Mouse (Mus musculus) ES-Bruce4 (cell line): Measurements from ENCODE around the gene Ap1b1.

ENCODE experiments used
- CTCF ChIP-seq: IDR thresholded peaks from one replicate; pipeline ENCODE4 v1.8.1; 2011; ENCODE audit warnings: low read depth, low read length
- POLR2A ChIP-seq: IDR thresholded peaks from one replicate; pipeline ENCODE4 v1.8.1; 2011; ENCODE audit warnings: low read length; ENCODE audit not compliant: insufficient read depth

DNA sequence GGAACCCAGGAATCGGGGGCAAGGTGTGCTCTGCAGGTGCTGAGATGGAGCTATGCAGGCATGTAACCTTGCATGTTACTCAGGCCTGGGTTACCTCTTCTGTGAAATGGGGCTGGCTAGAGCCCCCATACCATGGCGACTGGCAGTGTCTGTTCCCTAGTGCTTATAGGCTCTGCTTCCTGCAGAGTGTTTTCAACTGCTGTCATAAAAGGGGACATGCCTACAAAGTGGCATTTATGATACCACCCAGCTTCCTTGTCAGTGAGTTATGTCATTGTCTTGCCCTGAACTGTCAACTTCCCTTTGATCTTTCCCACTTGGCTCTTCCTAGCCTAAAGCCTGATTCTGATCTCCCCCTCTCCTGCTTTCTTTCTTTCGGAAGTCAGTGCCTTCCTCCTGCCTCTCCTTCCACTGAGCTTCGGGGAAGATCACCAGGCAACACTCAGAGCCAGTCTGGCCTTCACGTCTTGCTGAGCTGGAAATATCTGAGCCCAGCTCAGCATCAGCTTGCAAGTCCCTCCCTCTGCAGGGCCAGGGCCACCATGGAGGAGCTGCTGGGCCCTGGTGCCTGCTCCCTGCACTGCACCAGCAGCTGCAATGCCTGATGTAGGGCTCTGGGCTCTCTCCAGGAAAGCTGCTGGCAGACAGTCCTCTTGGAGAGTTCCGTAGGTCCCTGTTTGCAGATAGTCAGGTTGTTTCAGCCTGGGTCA lies 23.4 kb upstream of the Ap1b1 start:
- no peak for TF ChIP-seq CTCF
- no peak for TF ChIP-seq POLR2A
